Mouse (Mus musculus) frontal cortex, postnatal 14 days (tissue): ENCODE measurements at regions not wholly inside any gene's neighbourhood (a gene's known extent, or its start where the extent isn't known, plus 50 kb on each side); places are given as distances from the start of the nearest gene placed in this dataset.
"Not testable (repeated sequence)": the region's sequence is repeated elsewhere in the genome, so short reads cannot be mapped to it uniquely, and the experiment has no call there.

Experiments used
- DNase-seq, 2 experiments: peaks; one replicate each; pipeline ENCODE4 v3.0.0; 2022; ENCODE audit warnings: low spot score in 2 of 2

DNA sequence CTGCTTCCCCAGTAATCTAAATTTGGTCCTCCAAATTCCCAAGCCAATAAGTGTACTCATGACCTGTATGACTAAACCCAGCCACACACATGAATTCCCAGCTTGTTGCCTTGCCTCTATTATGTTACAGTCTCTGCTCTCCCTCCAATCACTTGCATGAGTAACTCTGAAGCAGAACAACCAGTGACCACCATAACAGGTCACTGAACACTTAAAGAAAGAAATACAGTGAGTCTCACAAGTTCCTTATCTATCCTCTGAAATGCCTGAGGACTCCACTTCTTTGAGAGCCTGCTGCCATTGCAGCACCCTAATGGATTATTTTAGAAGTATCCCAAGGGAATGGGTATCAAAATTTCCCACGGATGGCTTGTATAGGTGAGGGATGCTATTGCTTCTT is 909.7 kb downstream of the Sorcs3 start:
- DNase-seq, result no peak

DNA sequence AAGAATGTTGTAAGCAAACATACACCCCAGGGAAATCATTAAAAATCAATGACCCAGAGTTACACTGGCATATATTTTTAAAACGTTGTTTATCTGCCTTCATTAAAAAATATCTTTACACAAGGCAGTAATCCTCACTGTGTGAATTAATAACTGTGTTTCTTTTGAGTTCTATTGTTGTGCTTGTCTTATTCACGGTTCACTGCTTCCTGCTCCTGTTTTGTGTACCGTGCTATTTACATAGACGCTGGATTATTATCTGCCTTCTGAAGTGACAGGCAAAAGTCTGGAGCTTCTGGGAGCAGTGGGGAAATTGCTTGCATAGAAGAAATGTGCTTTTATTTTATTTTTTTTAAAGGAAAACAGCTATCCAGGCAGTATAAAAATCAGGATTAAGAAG is 925.8 kb downstream of the Sorcs3 start:
- no peak for DNase-seq

DNA sequence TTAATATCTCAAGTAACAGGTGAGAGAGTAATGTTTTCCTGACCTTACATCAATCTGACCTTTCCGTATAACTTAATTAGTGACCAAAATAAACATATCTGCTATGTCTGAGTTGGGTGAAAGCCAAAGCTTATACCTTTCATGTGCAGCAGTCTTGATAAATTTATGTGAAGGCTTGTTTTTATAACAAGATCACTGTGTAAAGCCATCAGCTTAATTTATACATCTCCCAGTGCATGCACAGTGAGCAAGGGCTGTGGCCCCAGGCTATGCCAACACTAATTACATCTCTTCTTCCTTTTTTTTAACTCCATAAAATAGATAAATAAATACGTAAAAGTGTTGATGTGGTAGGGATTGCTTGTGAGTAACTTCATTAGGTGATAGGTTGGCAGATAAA is 966.3 kb downstream of the Sorcs3 start:
- no peak for DNase-seq

DNA sequence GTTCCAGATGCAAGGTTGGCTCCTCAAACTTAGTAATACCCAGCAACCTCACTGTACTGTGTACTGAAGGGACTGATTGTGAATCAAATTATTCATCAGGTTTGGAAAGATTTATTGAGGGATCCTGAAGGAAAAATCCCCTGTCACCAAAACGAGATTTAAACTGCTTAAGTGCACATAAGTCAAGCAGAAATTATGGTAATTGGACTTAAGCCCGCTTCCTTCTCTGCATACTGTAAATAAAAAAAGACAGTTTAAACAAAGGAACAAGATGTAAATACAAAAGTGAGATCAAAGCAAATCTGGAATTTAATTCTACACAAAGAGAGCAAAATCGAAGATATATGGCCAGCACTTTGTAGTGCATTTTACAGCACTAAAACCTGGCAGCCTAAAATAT is 1002.1 kb downstream of the Sorcs3 start:
- DNase-seq, result no peak

DNA sequence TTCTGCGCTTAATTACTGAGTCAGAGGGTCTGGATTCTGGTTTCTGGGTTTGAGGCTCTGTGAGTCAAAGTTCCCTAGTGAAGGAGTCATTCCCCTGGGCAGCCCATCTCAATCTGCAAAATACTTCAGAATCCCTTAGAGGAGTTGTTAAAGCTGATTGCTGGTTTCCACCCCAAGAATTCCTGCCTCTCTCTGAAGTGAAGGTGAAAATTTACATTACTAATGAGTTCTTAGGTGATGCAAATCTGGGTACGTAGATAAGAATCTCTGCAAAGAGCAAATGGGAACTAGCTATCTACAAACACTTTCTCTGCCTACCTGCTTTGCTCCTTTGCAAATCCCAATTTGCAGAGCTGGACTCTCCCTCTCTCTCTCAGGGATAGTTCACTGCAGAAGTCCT is 1036.8 kb downstream of the Sorcs3 start:
- no peak for DNase-seq

GRCm38 (mm10) chr19:49245114-49245714 is 1039.4 kb downstream of the Sorcs3 start:
- DNase-seq, result no peak

DNA sequence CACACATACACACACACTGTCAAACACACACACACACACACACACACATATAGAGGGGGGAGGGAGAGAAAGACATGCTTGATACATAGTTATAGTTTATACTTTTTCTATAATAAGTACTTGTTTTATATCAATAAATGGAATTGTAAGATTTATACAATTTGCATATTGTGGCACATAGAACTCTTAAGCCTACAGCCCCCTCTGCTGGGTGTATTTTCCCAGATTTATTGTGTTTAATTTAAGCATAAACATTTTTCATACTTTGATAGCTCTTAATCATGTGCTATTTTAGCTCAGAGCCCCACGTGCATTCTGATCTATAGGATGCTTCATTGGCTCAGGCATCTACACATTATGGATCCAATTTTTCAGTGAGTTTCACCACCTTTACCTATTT is 1058.8 kb downstream of the Sorcs3 start:
- DNase-seq, result no peak

- no peak for DNase-seq
Measured at GRCm38 (mm10) chr19:49267864-49268480, 1062.1 kb downstream of the Sorcs3 start.

- no peak for DNase-seq
Measured at GRCm38 (mm10) chr19:49282626-49283261, 1076.9 kb downstream of the Sorcs3 start.

- DNase-seq, result no peak
Measured at GRCm38 (mm10) chr19:49294980-49295379, 1089.2 kb downstream of the Sorcs3 start.

DNA sequence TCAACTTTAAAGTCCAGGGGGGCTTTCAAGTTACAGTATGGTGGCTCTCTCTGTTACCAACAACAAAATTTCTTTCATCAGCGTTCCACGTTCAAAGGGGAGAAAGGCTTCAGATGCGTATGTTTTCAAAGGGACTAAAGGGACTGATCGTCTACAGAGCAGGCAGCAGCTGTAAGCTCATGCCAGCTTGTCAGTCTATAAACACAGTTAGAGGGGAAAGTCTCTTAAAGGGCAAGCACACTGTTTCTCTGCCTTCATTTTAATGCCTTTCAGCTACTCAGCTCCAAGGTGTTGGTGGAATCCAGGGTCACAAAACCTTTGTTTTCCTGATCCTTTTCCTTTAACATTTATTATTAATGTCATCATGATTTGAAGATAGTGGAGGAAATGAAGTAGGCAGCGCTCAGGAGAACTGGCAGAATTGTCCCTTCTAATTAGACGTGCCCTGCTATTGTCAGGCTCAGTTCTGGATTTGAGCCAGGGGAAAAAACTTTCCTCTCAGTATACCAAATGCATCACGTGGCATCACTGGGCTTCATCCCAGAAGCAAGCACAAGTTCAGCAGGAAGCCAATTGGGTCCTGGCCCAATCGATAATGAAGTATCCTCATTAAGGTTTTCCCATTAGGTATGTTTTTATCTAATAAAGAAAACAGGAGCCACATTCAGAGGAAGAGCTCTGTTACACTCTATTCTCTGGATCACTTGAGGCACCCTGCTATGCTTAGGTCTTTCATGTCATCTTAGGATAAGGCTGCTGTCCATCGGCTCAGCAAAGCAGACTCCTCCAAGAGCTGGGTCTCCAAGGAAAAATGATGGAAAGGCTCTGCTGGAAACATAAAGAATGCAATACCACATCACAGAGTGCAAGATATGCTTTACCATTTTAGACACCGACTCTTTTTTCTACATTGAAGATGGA is 1093.8 kb downstream of the Sorcs3 start:
- DNase-seq, result peak in 1 of 2 experiments; percentile 6

- no peak for DNase-seq
Measured at GRCm38 (mm10) chr19:49301364-49302091, 1095.7 kb downstream of the Sorcs3 start.

GRCm38 (mm10) chr19:49305804-49306203 is 1100.0 kb downstream of the Sorcs3 start:
- no peak for DNase-seq

GRCm38 (mm10) chr19:49314229-49314628 is 1108.4 kb downstream of the Sorcs3 start:
- no peak for DNase-seq

GRCm38 (mm10) chr19:49359642-49360041 is 1153.8 kb downstream of the Sorcs3 start:
- no peak for DNase-seq

GRCm38 (mm10) chr19:49360715-49361114 is 1154.9 kb downstream of the Sorcs3 start:
- no peak for DNase-seq

DNA sequence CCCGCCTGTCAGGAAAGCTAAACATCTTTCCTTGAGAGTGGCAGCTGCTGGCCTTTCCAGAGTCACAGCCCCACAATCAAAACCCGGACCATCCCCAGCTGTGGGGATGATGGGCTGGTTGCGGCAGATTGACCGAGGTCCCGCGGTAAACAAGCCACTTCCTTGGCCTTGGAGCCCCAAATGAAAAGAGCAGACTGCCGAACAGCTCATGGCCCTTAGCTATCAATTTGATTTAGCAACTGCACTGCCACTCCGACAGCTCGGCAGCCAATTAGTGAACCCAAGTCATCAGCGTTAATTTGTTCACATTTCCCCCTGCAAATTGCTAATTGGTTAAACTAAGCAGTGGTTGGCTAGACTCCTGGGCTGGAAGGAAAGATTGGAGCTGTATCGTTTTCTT is 1155.3 kb downstream of the Sorcs3 start:
- not testable (repeated sequence) for DNase-seq

DNA sequence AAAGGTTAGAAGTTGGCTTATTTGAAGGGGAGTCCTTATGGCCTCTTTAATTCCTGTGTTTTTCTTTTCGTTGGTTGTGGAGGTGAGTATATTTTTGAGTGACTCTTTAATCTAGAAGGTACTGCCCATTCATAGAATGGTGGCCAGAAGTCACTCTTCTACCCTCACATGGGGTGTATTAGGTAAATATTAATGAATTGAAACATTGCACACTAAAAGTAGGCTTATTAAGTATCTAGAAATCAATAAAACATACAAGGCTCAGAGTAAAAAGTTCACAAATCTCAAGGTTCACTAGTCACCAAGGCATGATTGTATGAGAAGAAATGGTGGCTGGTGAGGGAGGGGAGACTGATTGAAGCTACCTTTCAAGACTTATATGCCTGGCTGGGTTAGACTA is 1167.1 kb downstream of the Sorcs3 start:
- no peak for DNase-seq

DNA sequence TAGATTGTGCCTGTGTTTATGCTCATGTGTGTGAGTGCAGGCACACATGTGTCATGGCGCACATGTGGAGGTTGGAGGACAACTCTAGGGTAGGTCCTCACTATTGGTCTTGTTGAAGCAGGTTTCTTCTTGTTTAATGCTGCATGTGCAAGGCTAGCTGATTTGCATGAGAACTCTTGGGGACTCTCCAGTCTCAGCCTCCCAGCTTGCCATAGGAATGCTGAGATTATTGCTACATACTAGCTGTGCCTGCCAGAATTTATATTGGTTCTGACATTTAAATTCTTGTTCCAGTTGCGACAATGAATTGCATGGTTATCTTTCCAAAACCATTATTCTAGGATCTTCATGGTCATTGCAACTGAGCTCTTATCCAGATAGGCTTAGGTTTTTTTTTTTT is 1168.5 kb downstream of the Sorcs3 start:
- no peak for DNase-seq

- DNase-seq, result no peak
Measured at GRCm38 (mm10) chr19:49374926-49375325, 1169.1 kb downstream of the Sorcs3 start.

GRCm38 (mm10) chr19:49375754-49376619 is 1170.2 kb downstream of the Sorcs3 start:
- DNase-seq, result no peak
